Mouse (Mus musculus): ENCODE measurements around the gene Tra2b.

- TF ChIP-seq CTCF (IDR thresholded peaks at IDR 0.05; ENCODE audit: extremely low read depth, insufficient read length, insufficient replicate concordance, low read depth, low read length) = no peak
- TF ChIP-seq POLR2A (IDR thresholded peaks at IDR 0.05; ENCODE audit: low read depth, low read length) = no peak
Observed at GRCm38 (mm10) chr16:22201858-22202257, 63.9 kb downstream of the Tra2b start.
